Mouse (Mus musculus): ENCODE measurements around the gene 2010111I01Rik. TPM values are rescaled to one million over a fixed set of nuclear protein-coding genes. Genes with fewer than 3 reads are reported as not detected.

2010111I01Rik gene
- polyA plus RNA-seq, 1 experiment from 2014 or later = 87.6 TPM

GRCm38 (mm10) chr13:63248318-63248717 is 283.6 kb downstream of the 2010111I01Rik start:
- ATAC-seq (ENCODE audit: low read depth) = no peak
- no peaks in the 10 kb centered on the region for H3K36me3 ChIP-seq
- H3K9me3 ChIP-seq = no peaks in the 10 kb centered on the region
- no peaks in the 10 kb centered on the region for H3K27me3 ChIP-seq
- no peak overlapping the region for H3K9ac ChIP-seq
- 91% methylated on average over 10 of the region's 10 CpGs for WGBS
- H3K4me3 ChIP-seq = no peak overlapping the region
- no peak overlapping the region for H3K27ac ChIP-seq (replicated peaks)
- H3K4me2 ChIP-seq = no peak overlapping the region
- H3K4me1 ChIP-seq (replicated peaks) = peaks cover 52% of the 10 kb centered on the region

- Histone ChIP-seq H3K27ac (replicated peaks) (no peak overlapping the region), H3K36me3 (no peaks in the 10 kb centered on the region), H3K27me3 (no peaks in the 10 kb centered on the region), H3K9me3 (no peaks in the 10 kb centered on the region), H3K4me1 (replicated peaks) (peaks cover 51% of the 10 kb centered on the region), H3K4me3 (no peak overlapping the region), H3K9ac (no peak overlapping the region), H3K4me2 (no peak overlapping the region)
- WGBS = 88% methylated on average over 7 of the region's 7 CpGs
- no peak for ATAC-seq (ENCODE audit: low read depth)
Observed at GRCm38 (mm10) chr13:63249171-63249570, 284.5 kb downstream of the 2010111I01Rik start.

GRCm38 (mm10) chr13:63249741-63250431 is 285.2 kb downstream of the 2010111I01Rik start:
- peaks cover 44% of the 10 kb centered on the region for H3K4me1 ChIP-seq (replicated peaks)
- H3K36me3 ChIP-seq = no peaks in the 10 kb centered on the region
- H3K9me3 ChIP-seq = no peaks in the 10 kb centered on the region
- no peak overlapping the region for H3K27ac ChIP-seq (replicated peaks)
- H3K27me3 ChIP-seq = no peaks in the 10 kb centered on the region
- no peak overlapping the region for H3K4me3 ChIP-seq
- ATAC-seq (ENCODE audit: low read depth) = no peak
- 0 out of 2 replicates have a peak overlapping the region, but pooled peaks have one; percentile 26 for H3K9ac ChIP-seq
- no peak overlapping the region for H3K4me2 ChIP-seq
- 83% methylated on average over 8 of the region's 8 CpGs for WGBS

- 92% methylated on average over 8 of the region's 8 CpGs for WGBS
- no peak for ATAC-seq (ENCODE audit: low read depth)
- Histone ChIP-seq H3K27me3 (no peaks in the 10 kb centered on the region), H3K4me2 (0 out of 2 replicates have a peak overlapping the region, but pooled peaks have one; percentile 27), H3K27ac (replicated peaks) (peak overlapping the region; percentile 67; the same call in 1 of the 2 replicates), H3K4me3 (no peak overlapping the region), H3K36me3 (no peaks in the 10 kb centered on the region), H3K9ac (0 out of 2 replicates have a peak overlapping the region, but pooled peaks have one; percentile 31), H3K4me1 (replicated peaks) (peaks cover 41% of the 10 kb centered on the region), H3K9me3 (no peaks in the 10 kb centered on the region)
Observed at GRCm38 (mm10) chr13:63250441-63250980, 285.8 kb downstream of the 2010111I01Rik start.

- ATAC-seq (ENCODE audit: low read depth) = no peak
- H3K27me3 ChIP-seq = no peaks in the 10 kb centered on the region
- WGBS = 64% methylated on average over 12 of the region's 12 CpGs
Observed at GRCm38 (mm10) chr13:63251118-63251889, 286.6 kb downstream of the 2010111I01Rik start.

GRCm38 (mm10) chr13:63252295-63253010 is 287.8 kb downstream of the 2010111I01Rik start:
- peaks cover 36% of the 10 kb centered on the region for H3K4me1 ChIP-seq (replicated peaks)
- no peak overlapping the region for H3K9ac ChIP-seq
- no peak for ATAC-seq (ENCODE audit: low read depth)
- no peak overlapping the region for H3K4me2 ChIP-seq
- H3K4me3 ChIP-seq = no peak overlapping the region
- no peaks in the 10 kb centered on the region for H3K27me3 ChIP-seq
- H3K36me3 ChIP-seq = peaks cover 6% of the 10 kb centered on the region
- H3K9me3 ChIP-seq = no peaks in the 10 kb centered on the region
- 88% methylated on average over 2 of the region's 2 CpGs for WGBS
- H3K27ac ChIP-seq (replicated peaks) = 0 out of 2 replicates have a peak overlapping the region, but pooled peaks have one; percentile 23

More at GRCm38 (mm10) chr13:63251118-63251889, 286.6 kb downstream of the 2010111I01Rik start:
- H3K36me3 ChIP-seq = no peaks in the 10 kb centered on the region
- peak overlapping the region; percentile 27; the same call in 1 of the 2 replicates for H3K4me2 ChIP-seq
- H3K9ac ChIP-seq = peak overlapping the region; percentile 31; the same call in 1 of the 2 replicates
- no peak overlapping the region for H3K4me3 ChIP-seq
- peak overlapping the region; percentile 67 for H3K27ac ChIP-seq (replicated peaks)
- no peaks in the 10 kb centered on the region for H3K9me3 ChIP-seq
- H3K4me1 ChIP-seq (replicated peaks) = peaks cover 41% of the 10 kb centered on the region

GRCm38 (mm10) chr13:63253147-63253546 is 288.5 kb downstream of the 2010111I01Rik start:
- Histone ChIP-seq H3K4me3 (no peak overlapping the region), H3K4me1 (replicated peaks) (peaks cover 38% of the 10 kb centered on the region), H3K4me2 (no peak overlapping the region), H3K9me3 (no peaks in the 10 kb centered on the region), H3K27ac (replicated peaks) (0 out of 2 replicates have a peak overlapping the region, but pooled peaks have one; percentile 23), H3K27me3 (no peaks in the 10 kb centered on the region), H3K9ac (no peak overlapping the region), H3K36me3 (peaks cover 6% of the 10 kb centered on the region)
- no peak for ATAC-seq (ENCODE audit: low read depth)
- WGBS = 75% methylated on average over 5 of the region's 5 CpGs

GRCm38 (mm10) chr13:63253886-63254636 is 289.4 kb downstream of the 2010111I01Rik start:
- 91% methylated on average over 7 of the region's 7 CpGs for WGBS
- no peak overlapping the region for H3K4me2 ChIP-seq
- peak overlapping the region; percentile 52 for H3K27ac ChIP-seq (replicated peaks)
- peaks cover 6% of the 10 kb centered on the region for H3K36me3 ChIP-seq
- peaks cover 47% of the 10 kb centered on the region for H3K4me1 ChIP-seq (replicated peaks)
- ATAC-seq (ENCODE audit: low read depth) = no peak
- H3K9ac ChIP-seq = no peak overlapping the region
- H3K27me3 ChIP-seq = no peaks in the 10 kb centered on the region
- H3K4me3 ChIP-seq = no peak overlapping the region
- H3K9me3 ChIP-seq = no peaks in the 10 kb centered on the region

GRCm38 (mm10) chr13:63255519-63256011 is 290.9 kb downstream of the 2010111I01Rik start:
- no peak for ATAC-seq (ENCODE audit: low read depth)
- Histone ChIP-seq H3K9me3 (no peaks in the 10 kb centered on the region), H3K4me3 (no peak overlapping the region), H3K36me3 (peaks cover 6% of the 10 kb centered on the region), H3K4me1 (replicated peaks) (peaks cover 49% of the 10 kb centered on the region), H3K4me2 (no peak overlapping the region), H3K27me3 (no peaks in the 10 kb centered on the region), H3K9ac (no peak overlapping the region), H3K27ac (replicated peaks) (peak overlapping the region; percentile 56; the same call in 1 of the 2 replicates)
- WGBS = 86% methylated on average over 5 of the region's 5 CpGs

GRCm38 (mm10) chr13:63256146-63256545 is 291.5 kb downstream of the 2010111I01Rik start:
- Histone ChIP-seq H3K36me3 (peaks cover 6% of the 10 kb centered on the region), H3K4me2 (no peak overlapping the region), H3K9me3 (no peaks in the 10 kb centered on the region), H3K4me3 (no peak overlapping the region), H3K4me1 (replicated peaks) (peaks cover 50% of the 10 kb centered on the region), H3K27me3 (no peaks in the 10 kb centered on the region), H3K27ac (replicated peaks) (peak overlapping the region; percentile 56; the same call in 1 of the 2 replicates), H3K9ac (no peak overlapping the region)
- no peak for ATAC-seq (ENCODE audit: low read depth)
- 85% methylated on average over 6 of the region's 6 CpGs for WGBS

GRCm38 (mm10) chr13:63256807-63257206 is 292.1 kb downstream of the 2010111I01Rik start:
- peaks cover 50% of the 10 kb centered on the region for H3K4me1 ChIP-seq (replicated peaks)
- no peak overlapping the region for H3K27ac ChIP-seq (replicated peaks)
- no peak overlapping the region for H3K4me3 ChIP-seq
- H3K4me2 ChIP-seq = no peak overlapping the region
- H3K36me3 ChIP-seq = peaks cover 8% of the 10 kb centered on the region
- no peaks in the 10 kb centered on the region for H3K9me3 ChIP-seq
- no peak for ATAC-seq (ENCODE audit: low read depth)
- no peak overlapping the region for H3K9ac ChIP-seq
- 77% methylated on average over 7 of the region's 7 CpGs for WGBS
- no peaks in the 10 kb centered on the region for H3K27me3 ChIP-seq
